Mouse (Mus musculus) lung, postnatal 0 days (tissue): Measurements from ENCODE around the gene Vpreb1.

ENCODE experiments used
- CTCF ChIP-seq: IDR thresholded peaks from 2 replicates; pipeline ENCODE4 v1.5.1; 2016; ENCODE audit warnings: antibody characterized with exemption, mild to moderate bottlenecking
- EP300 ChIP-seq: IDR thresholded peaks from 2 replicates; pipeline ENCODE4 v1.6.1; 2016; ENCODE audit warnings: antibody characterized with exemption, mild to moderate bottlenecking, control low read depth

- TF ChIP-seq CTCF = no peak
- TF ChIP-seq EP300 = no peak
Measured at GRCm38 (mm10) chr16:16855541-16855940, 15.1 kb downstream of the Vpreb1 start.
